Mouse (Mus musculus) cerebellum, adult (tissue): ENCODE measurements around the gene Olfr747.
"Not testable (repeated sequence)": the region's sequence is repeated elsewhere in the genome, so short reads cannot be mapped to it uniquely, and the experiment has no call there.

Experiments used
- ATAC-seq: cut with Nextera tagmentation; 2 replicates; pipeline ENCODE4 v1.9.2; 2017; ENCODE audit warnings: mild to moderate bottlenecking, moderate library complexity, mixed read lengths; ENCODE audit not compliant: insufficient number of reproducible peaks, low FRiP score, low TSS enrichment

Olfr747 gene

DNA sequence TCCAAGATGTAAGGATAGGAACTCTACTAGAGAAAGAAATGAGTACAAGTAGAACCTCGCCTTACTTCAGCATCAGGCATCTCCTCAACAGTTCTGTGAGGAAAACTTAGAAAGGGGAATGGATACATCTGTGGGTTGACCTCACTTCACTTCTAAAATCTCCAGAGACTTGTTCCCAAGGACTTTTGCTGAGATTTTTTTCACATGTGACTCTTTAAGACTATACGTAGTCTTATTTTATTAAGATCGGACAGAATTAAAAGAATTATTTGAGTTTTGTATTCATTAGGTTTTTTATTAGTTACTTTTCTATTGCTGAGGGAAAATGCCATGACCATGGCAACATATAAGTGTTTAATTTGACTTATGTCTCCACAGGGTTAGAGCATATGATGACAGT is at the start of gene Olfr747:
Gene Olfr747 (minus strand): TSS at position 101 of the 400 bp plus-strand sequence.
- no peak for ATAC-seq

DNA sequence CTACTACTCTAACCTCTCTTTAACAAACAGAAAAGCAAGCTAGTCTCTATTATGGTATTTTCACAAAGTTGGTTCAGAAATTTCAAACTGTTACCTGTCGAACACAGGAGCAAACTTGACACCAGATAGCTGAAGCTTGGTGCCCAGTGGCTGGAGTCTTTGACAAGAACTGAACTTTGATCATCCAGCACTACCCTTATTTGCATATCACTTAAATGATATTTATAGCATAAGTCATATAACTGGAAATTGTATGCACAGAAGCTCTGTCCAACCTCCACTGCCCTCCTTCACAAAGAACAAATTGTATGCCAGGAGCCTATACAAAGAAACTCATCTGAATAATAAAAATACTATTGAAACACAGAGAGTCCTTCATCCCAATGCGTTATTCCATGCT is 48.6 kb upstream of the Olfr747 start:
- no peak for ATAC-seq

DNA sequence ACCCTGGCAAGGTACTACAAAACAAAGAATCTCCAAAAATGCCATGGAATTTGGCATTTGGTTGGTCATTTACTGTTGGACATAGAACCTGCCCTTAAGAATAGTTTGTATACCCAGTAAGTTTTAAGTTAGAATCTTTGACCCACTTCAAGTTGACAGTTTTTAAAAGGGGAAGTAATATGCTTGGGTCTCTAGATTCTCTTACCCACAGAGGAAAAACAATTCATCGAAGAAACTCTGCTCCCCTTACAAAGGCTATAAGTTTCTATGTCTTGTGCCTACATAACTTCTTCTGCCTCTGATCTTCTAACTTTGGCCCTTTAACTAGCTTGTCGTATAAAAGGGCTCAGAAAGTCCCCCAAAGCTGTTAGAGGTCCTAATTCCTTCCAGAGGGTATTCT is 47.3 kb upstream of the Olfr747 start:
- no peak for ATAC-seq

DNA sequence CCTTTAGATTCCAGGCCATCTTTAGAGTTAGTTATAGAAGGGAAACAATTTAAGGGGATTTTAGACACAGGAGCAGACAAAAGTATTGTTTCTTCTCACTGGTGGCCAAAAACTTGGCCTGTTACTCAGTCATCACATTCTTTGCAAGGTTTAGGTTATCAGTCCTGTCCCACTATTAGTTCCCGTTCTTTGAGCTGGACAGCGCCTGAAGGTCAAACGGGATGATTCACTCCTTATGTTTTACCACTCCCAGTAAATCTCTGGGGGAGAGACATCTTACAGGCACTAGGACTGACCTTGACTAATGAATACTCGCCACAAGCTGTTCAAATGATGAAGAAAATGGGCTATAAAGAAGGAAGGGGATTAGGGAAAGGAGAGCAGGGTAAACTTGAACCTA is 29.4 kb upstream of the Olfr747 start:
- not testable (repeated sequence) for ATAC-seq

DNA sequence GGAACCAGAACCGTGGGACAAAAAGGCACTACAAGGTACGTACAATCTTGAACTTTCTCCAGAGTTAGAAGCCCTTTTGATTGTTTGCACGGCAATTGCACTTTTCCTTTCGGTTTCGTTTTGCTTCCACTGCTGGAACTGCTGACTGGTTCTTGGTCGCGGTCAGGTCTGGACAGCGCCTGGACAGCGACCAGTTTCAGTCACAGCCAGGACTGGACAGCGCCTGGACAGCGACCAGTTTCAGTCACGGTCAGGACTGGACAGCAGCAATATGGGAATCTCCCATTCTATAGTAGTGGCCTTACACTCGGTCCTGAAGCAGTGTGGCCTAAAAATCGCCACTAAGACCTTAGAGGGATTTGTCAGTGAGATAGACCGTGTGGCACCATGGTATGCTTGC is 26.9 kb upstream of the Olfr747 start:
- not testable (repeated sequence) for ATAC-seq

DNA sequence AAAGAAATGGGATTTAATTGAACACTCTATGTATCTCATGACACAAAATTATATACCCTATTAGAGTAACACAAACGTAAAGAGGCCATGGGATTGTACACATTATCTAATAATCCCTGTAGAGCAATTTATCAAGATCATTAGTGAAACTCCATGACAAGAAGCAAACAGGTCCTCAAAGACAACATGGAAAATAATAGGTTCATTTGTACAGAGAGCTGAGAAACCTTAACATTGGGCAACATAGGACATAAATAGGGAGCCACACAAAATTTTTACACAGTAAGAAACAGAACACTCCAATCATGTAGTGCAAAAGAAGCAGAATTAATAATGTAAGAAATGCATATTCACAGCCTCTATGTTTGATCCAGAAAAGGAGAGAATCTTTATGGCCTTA is 14.1 kb upstream of the Olfr747 start, which contains the start of gene Olfr748:
Gene Olfr748 (plus strand): TSS at position 301 of the 400 bp plus-strand sequence.
- no peak for ATAC-seq

DNA sequence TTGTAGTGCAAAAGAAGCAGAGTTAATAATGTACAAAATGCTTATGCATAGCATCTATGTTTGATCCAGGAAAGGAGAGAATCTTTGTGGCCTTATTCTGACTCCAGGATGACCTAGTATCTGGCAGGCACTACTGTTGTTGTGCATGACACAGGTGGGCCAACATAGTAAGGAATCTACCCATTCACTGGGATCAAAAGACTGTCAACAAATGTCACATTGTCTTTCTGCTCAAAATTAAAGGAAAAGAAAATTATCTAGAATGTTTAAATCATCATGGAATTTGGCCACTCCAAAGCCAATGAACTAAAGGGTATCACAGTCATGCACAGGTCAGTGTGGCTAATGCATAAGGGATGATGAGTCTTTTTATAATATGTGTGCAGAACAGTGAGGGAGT is 46.2 kb downstream of the Olfr747 start, which contains the start of gene Olfr746:
Gene Olfr746 (plus strand): TSS at position 301 of the 400 bp plus-strand sequence.
- ATAC-seq, result no peak

DNA sequence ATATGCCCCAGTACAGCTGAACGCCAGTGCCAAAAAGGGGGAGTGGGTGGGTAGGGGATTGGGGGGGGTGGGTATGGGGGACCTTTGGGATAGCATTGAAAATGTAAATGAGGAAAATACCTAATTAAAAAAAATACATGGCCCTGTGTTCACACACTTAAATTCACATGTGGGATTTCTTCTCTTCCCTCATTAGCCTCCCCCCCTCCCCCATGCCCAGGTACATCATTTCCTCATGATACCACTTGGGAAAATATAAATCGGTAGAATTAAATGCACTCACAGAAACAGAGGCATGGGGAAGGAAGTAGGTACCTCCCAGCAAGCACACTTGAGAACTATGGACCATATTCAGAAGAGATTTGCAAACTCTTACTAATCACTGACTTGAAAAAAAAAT is 53.9 kb downstream of the Olfr747 start, which contains the start of gene Olfr745:
Gene Olfr745 (plus strand): TSS at position 301 of the 400 bp plus-strand sequence.
- ATAC-seq, result no peak
